8 mouse cellular contexts compared by ENCODE assay signal in genomic region chr9:20662325-20662724, GRCm38 (mm10). TPM values are rescaled to one million over a fixed set of nuclear protein-coding genes. Genes with fewer than 3 reads are reported as not detected.
DNase-seq lines count a peak whose midpoint lies in the region; ATAC-seq and TF ChIP-seq lines count a peak whose summit lies in the region.

No protein-coding gene starts in this region.

- H3K27ac ChIP-seq in ES-Bruce4 (ENCODE audit: insufficient read depth, low read length) = no peak overlapping the region
- no peak overlapping the region for H3K27ac ChIP-seq in lung, postnatal 0 days (ENCODE audit: low read length)

- TF ChIP-seq EP300 in ES-Bruce4 (IDR thresholded peaks at IDR 0.05; ENCODE audit: insufficient read depth, low read depth, low read length) = no peak
- TF ChIP-seq EP300 in lung, postnatal 0 days (IDR thresholded peaks at IDR 0.05) = no peak

- H3K4me3 ChIP-seq in ES-Bruce4 (ENCODE audit: low read depth, low read length) = no peak overlapping the region
- H3K4me3 ChIP-seq in lung, postnatal 0 days (ENCODE audit: low read depth, low read length) = no peak overlapping the region

- 54% methylated on average over 3 of the region's 3 CpGs for WGBS in lung, postnatal 0 days

- peak; percentile 36 for DNase-seq in A20 (ENCODE audit: low read depth, low spot score)
- peak; percentile 72 to 83 for DNase-seq in cerebellum, postnatal 25 days
- DNase-seq in gastrocnemius, adult 18-20 months (ENCODE audit: low spot score) = peak; percentile 51
- DNase-seq in kidney, postnatal 14 days = peak; percentile 69
- DNase-seq in lung, postnatal 0 days (ENCODE audit: low spot score) = peak; percentile 63
- peak; percentile 59 for DNase-seq in ovary, postnatal 36 days (ENCODE audit: low spot score)
- peak; percentile 55 to 63 for DNase-seq in urinary bladder, postnatal 36 days (ENCODE audit: low spot score in 2 of 2)

- H3K9ac ChIP-seq in ES-Bruce4 (ENCODE audit: low read depth, poor library complexity, severe bottlenecking) = no peak overlapping the region
- no peak overlapping the region for H3K9ac ChIP-seq in lung, postnatal 0 days (replicated peaks; ENCODE audit: low read depth)

- no peak for ATAC-seq in lung, postnatal 0 days

- H3K36me3 ChIP-seq in ES-Bruce4 (ENCODE audit: control insufficient read depth, insufficient read depth, low read length, poor library complexity, severe bottlenecking) = peaks cover 35% of the 10 kb centered on the region
- H3K36me3 ChIP-seq in lung, postnatal 0 days (ENCODE audit: insufficient read depth, low read length) = peaks cover 17% of the 10 kb centered on the region

- H3K4me1 ChIP-seq in ES-Bruce4 (ENCODE audit: control insufficient read depth, insufficient read depth, low read length) = peaks cover 6% of the 10 kb centered on the region
- H3K4me1 ChIP-seq in lung, postnatal 0 days (ENCODE audit: insufficient read depth, low read depth, low read length) = no peaks in the 10 kb centered on the region

- no peak overlapping the region for H3K4me2 ChIP-seq in lung, postnatal 0 days (replicated peaks; ENCODE audit: low read depth, low read length)

- TF ChIP-seq POLR2A in ES-Bruce4 (IDR thresholded peaks at IDR 0.05; ENCODE audit: insufficient read depth, low read length) = no peak

- TF ChIP-seq CTCF in ES-Bruce4 (IDR thresholded peaks at IDR 0.05; ENCODE audit: low read depth, low read length) = peak; percentile 82
- peak; percentile 85 for TF ChIP-seq CTCF in lung, postnatal 0 days (IDR thresholded peaks at IDR 0.05)

- H3K27me3 ChIP-seq in ES-Bruce4 (ENCODE audit: control insufficient read depth, insufficient read depth, low read length, poor library complexity, severe bottlenecking) = no peaks in the 10 kb centered on the region
- no peaks in the 10 kb centered on the region for H3K27me3 ChIP-seq in lung, postnatal 0 days (replicated peaks; ENCODE audit: insufficient read depth, low read length)

- H3K9me3 ChIP-seq in ES-Bruce4 (replicated peaks; ENCODE audit: control insufficient read depth, insufficient read depth, low read length, poor library complexity, severe bottlenecking) = no peaks in the 10 kb centered on the region
- no peaks in the 10 kb centered on the region for H3K9me3 ChIP-seq in lung, postnatal 0 days (ENCODE audit: low read length)

RNA-seq across cellular contexts. Expression of gene Pin1, which starts 10.4 kb away (rescaled TPM):
- polyA plus RNA-seq in ES-Bruce4 (2011; ENCODE audit: insufficient read depth, insufficient read length, low read depth, missing spikeins) = 17.6 and 20.9 TPM in 2 replicates
- 10 to 100 TPM; 12.4 to 14.8 TPM for total RNA-seq in gastrocnemius, adult 18-20 months (2021)
- polyA plus RNA-seq in lung, postnatal 0 days (2015; fragmentation: Nextera tagmentation; extraction: Ambion mirVana) = 30.1 and 32.9 TPM in 2 replicates

RNA-seq across cellular contexts. Expression of gene Fbxl12, which starts 17.8 kb away (rescaled TPM):
- polyA plus RNA-seq in ES-Bruce4 (2011; ENCODE audit: insufficient read depth, insufficient read length, low read depth, missing spikeins) = 19.6 and 20.2 TPM in 2 replicates
- 1 to 10 TPM; 3.7 to 4.6 TPM for total RNA-seq in gastrocnemius, adult 18-20 months (2021)
- polyA plus RNA-seq in lung, postnatal 0 days (2015; fragmentation: Nextera tagmentation; extraction: Ambion mirVana) = 18.2 and 19.2 TPM in 2 replicates

RNA-seq across cellular contexts. Expression of gene Ubl5, which starts 19.6 kb away (rescaled TPM):
- 288 and 314 TPM in 2 replicates for polyA plus RNA-seq in ES-Bruce4 (2011; ENCODE audit: insufficient read depth, insufficient read length, low read depth, missing spikeins)
- total RNA-seq in gastrocnemius, adult 18-20 months (2021) = 100 to 1,000 TPM; 210 to 236 TPM
- 394 and 396 TPM in 2 replicates for polyA plus RNA-seq in lung, postnatal 0 days (2015; fragmentation: Nextera tagmentation; extraction: Ambion mirVana)
